Mouse (Mus musculus) G1E (cell line): ENCODE measurements around the gene Tpbgl.

ENCODE experiments used
- CTCF ChIP-seq: IDR thresholded peaks from 2 replicates; pipeline ENCODE4 v1.5.1; 2012; ENCODE audit warnings: low read depth, low read length, inconsistent platforms, mixed read lengths
- GATA1 ChIP-seq: IDR thresholded peaks from 2 replicates; pipeline ENCODE4 v1.6.1; 2012; ENCODE audit warnings: borderline replicate concordance, low read length, inconsistent platforms, mixed read lengths
- POLR2AphosphoS5 ChIP-seq: IDR thresholded peaks from 2 replicates; pipeline ENCODE4 v1.6.1; 2012; ENCODE audit warnings: low read depth, low read length, inconsistent platforms; ENCODE audit not compliant: insufficient replicate concordance
- TAL1 ChIP-seq: conservative IDR thresholded peaks from 2 replicates; pipeline ENCODE4 v1.6.1; 2012; ENCODE audit warnings: low read depth, low read length, inconsistent platforms, mixed read lengths

- TF ChIP-seq CTCF (no peak), GATA1 (no peak), TAL1 (no peak), POLR2AphosphoS5 (no peak)
Measured at GRCm38 (mm10) chr7:99627366-99627765, 463 bp upstream of the Tpbgl start.
